Mouse (Mus musculus) midbrain, embryonic 16.5 days (tissue): ENCODE measurements around the gene Rbfox1. TPM values are rescaled to one million over a fixed set of nuclear protein-coding genes. Genes with fewer than 3 reads are reported as not detected.

Source experiments
- ATAC-seq: fragments of 200-750 bp; cut with Nextera tagmentation; 2 replicates; pipeline ENCODE4 v1.8.0; 2017; ENCODE audit warnings: moderate TSS enrichment
- H3K27ac ChIP-seq: fragments of 300-500 bp; sonication (generic); 2 replicates; pipeline ENCODE4 v1.5.1; 2014; ENCODE audit warnings: mild to moderate bottlenecking, low read length, mixed read lengths
- H3K27me3 ChIP-seq: fragments of 300-500 bp; sonication (generic); 2 replicates; pipeline ENCODE4 v1.6.1; 2014; ENCODE audit warnings: low read depth, low read length, mixed read lengths; ENCODE audit not compliant: control insufficient read depth, insufficient read depth
- H3K36me3 ChIP-seq: fragments of 300-500 bp; sonication (generic); 2 replicates; pipeline ENCODE4 v1.6.1; 2014; ENCODE audit warnings: mild to moderate bottlenecking, low read length, moderate library complexity, mixed read lengths; ENCODE audit not compliant: control insufficient read depth, insufficient read depth
- H3K4me1 ChIP-seq: fragments of 300-500 bp; sonication (generic); 2 replicates; pipeline ENCODE4 v1.6.1; 2014; ENCODE audit warnings: mild to moderate bottlenecking, low read length, mixed read lengths; ENCODE audit not compliant: control insufficient read depth, insufficient read depth
- H3K4me2 ChIP-seq: fragments of 300-500 bp; sonication (generic); 2 replicates; pipeline ENCODE4 v1.6.1; 2014; ENCODE audit warnings: mild to moderate bottlenecking, low read length, mixed read lengths
- H3K4me3 ChIP-seq: fragments of 300-500 bp; sonication (generic); 2 replicates; pipeline ENCODE4 v1.5.1; 2014; ENCODE audit warnings: low read depth, mild to moderate bottlenecking, low read length, moderate library complexity, mixed read lengths
- H3K9ac ChIP-seq: fragments of 300-500 bp; sonication (generic); 2 replicates; pipeline ENCODE4 v1.6.1; 2014; ENCODE audit warnings: low read depth, low read length, mixed read lengths
- H3K9me3 ChIP-seq: fragments of 300-500 bp; sonication (generic); replicated peaks from 2 replicates; pipeline ENCODE4 v1.6.1; 2014; ENCODE audit warnings: mild to moderate bottlenecking, low read length, mixed read lengths; ENCODE audit not compliant: control insufficient read depth, poor library complexity, severe bottlenecking
- WGBS: fragments of 180-500 bp; shearing (Covaris S2); extraction: QIAGEN DNeasy Blood & Tissue Kit; methylation state at CpG from one replicate; pipeline ENCODE4 v1.1.7; 2014; 5-methylcytosine and 5-hydroxymethylcytosine counted together
- polyA plus RNA-seq: library from polyadenylated mRNA; unstranded; fragments of >200 nt; fragmentation: Nextera tagmentation; extraction: Ambion mirVana; gene quantifications from 2 replicates; pipeline ENCODE4 v1.2.1, GENCODE M21; 2015

The Rbfox1 gene
- polyA plus RNA-seq, 1 experiment from 2014 or later = 259 TPM

- Histone ChIP-seq H3K4me2 (peak overlapping the region; percentile 41), H3K27ac (peak overlapping the region; percentile 12; the same call in 1 of the 2 replicates), H3K4me3 (peak overlapping the region; percentile 10; the same call in 1 of the 2 replicates), H3K36me3 (no peaks in the 10 kb centered on the region), H3K9me3 (no peaks in the 10 kb centered on the region), H3K4me1 (peaks cover 39% of the 10 kb centered on the region), H3K9ac (peak overlapping the region; percentile 42; the same call in 1 of the 2 replicates), H3K27me3 (no peaks in the 10 kb centered on the region)
- WGBS = 7% methylated on average over 18 of the region's 18 CpGs
- 0 out of 2 replicates have a peak, but pooled peaks have one; percentile 44 for ATAC-seq
Measured at GRCm38 (mm10) chr16:7049162-7049971, 1164.2 kb downstream of the Rbfox1 start.

GRCm38 (mm10) chr16:7050945-7051344 is 1165.8 kb downstream of the Rbfox1 start:
- 52% methylated on average over 9 of the region's 9 CpGs for WGBS
- peaks cover 36% of the 10 kb centered on the region for H3K4me1 ChIP-seq
- no peak overlapping the region for H3K9ac ChIP-seq
- H3K4me2 ChIP-seq = no peak overlapping the region
- no peak overlapping the region for H3K4me3 ChIP-seq
- H3K36me3 ChIP-seq = no peaks in the 10 kb centered on the region
- H3K27me3 ChIP-seq = no peaks in the 10 kb centered on the region
- H3K27ac ChIP-seq = peak overlapping the region; percentile 43; the same call in 1 of the 2 replicates
- H3K9me3 ChIP-seq = no peaks in the 10 kb centered on the region
- no peak for ATAC-seq

GRCm38 (mm10) chr16:7051991-7052390 is 1166.8 kb downstream of the Rbfox1 start:
- H3K36me3 ChIP-seq = no peaks in the 10 kb centered on the region
- no peak overlapping the region for H3K4me3 ChIP-seq
- no peak for ATAC-seq
- H3K9ac ChIP-seq = 0 out of 2 replicates have a peak overlapping the region, but pooled peaks have one; percentile 23
- peak overlapping the region; percentile 23 for H3K27ac ChIP-seq
- H3K4me1 ChIP-seq = peaks cover 36% of the 10 kb centered on the region
- no peaks in the 10 kb centered on the region for H3K9me3 ChIP-seq
- WGBS = 42% methylated on average over 9 of the region's 9 CpGs
- no peaks in the 10 kb centered on the region for H3K27me3 ChIP-seq
- peak overlapping the region; percentile 45 for H3K4me2 ChIP-seq

- peak overlapping the region; percentile 45 for H3K4me2 ChIP-seq
- WGBS = 2% methylated on average over 9 of the region's 9 CpGs
- H3K4me3 ChIP-seq = no peak overlapping the region
- H3K36me3 ChIP-seq = no peaks in the 10 kb centered on the region
- no peak for ATAC-seq
- peaks cover 36% of the 10 kb centered on the region for H3K4me1 ChIP-seq
- 0 out of 2 replicates have a peak overlapping the region, but pooled peaks have one; percentile 23 for H3K9ac ChIP-seq
- peak overlapping the region; percentile 23 for H3K27ac ChIP-seq
- H3K27me3 ChIP-seq = no peaks in the 10 kb centered on the region
- no peaks in the 10 kb centered on the region for H3K9me3 ChIP-seq
Measured at GRCm38 (mm10) chr16:7052408-7052807, 1167.3 kb downstream of the Rbfox1 start.

GRCm38 (mm10) chr16:7057789-7058188 is 1172.6 kb downstream of the Rbfox1 start:
- Histone ChIP-seq H3K27ac (no peak overlapping the region), H3K9me3 (no peaks in the 10 kb centered on the region), H3K9ac (no peak overlapping the region), H3K36me3 (no peaks in the 10 kb centered on the region), H3K4me3 (no peak overlapping the region), H3K4me1 (no peaks in the 10 kb centered on the region; the same call in 1 of the 2 replicates), H3K4me2 (no peak overlapping the region), H3K27me3 (no peaks in the 10 kb centered on the region)
- no peak for ATAC-seq
- 84% methylated on average over 3 of the region's 3 CpGs for WGBS

- no peak overlapping the region for H3K9ac ChIP-seq
- no peaks in the 10 kb centered on the region for H3K27me3 ChIP-seq
- ATAC-seq = no peak
- no peaks in the 10 kb centered on the region; the same call in 1 of the 2 replicates for H3K4me1 ChIP-seq
- no peak overlapping the region for H3K4me2 ChIP-seq
- H3K27ac ChIP-seq = no peak overlapping the region
- no peak overlapping the region for H3K4me3 ChIP-seq
- H3K9me3 ChIP-seq = no peaks in the 10 kb centered on the region
- 88% methylated on average over 1 of the region's 1 CpGs for WGBS
- no peaks in the 10 kb centered on the region for H3K36me3 ChIP-seq
Measured at GRCm38 (mm10) chr16:7058556-7058955, 1173.4 kb downstream of the Rbfox1 start.

- Histone ChIP-seq H3K4me1 (no peaks in the 10 kb centered on the region; the same call in 1 of the 2 replicates), H3K27me3 (no peaks in the 10 kb centered on the region), H3K9me3 (no peaks in the 10 kb centered on the region), H3K27ac (no peak overlapping the region), H3K4me3 (no peak overlapping the region), H3K36me3 (no peaks in the 10 kb centered on the region), H3K9ac (no peak overlapping the region), H3K4me2 (no peak overlapping the region)
- ATAC-seq = no peak
- 82% methylated on average over 4 of the region's 4 CpGs for WGBS
Measured at GRCm38 (mm10) chr16:7059596-7059995, 1174.4 kb downstream of the Rbfox1 start.

GRCm38 (mm10) chr16:7060864-7061263 is 1175.7 kb downstream of the Rbfox1 start:
- H3K4me1 ChIP-seq = no peaks in the 10 kb centered on the region; the same call in 1 of the 2 replicates
- no peaks in the 10 kb centered on the region for H3K27me3 ChIP-seq
- ATAC-seq = no peak
- H3K4me3 ChIP-seq = no peak overlapping the region
- H3K9ac ChIP-seq = no peak overlapping the region
- 21% methylated on average over 3 of the region's 3 CpGs for WGBS
- no peaks in the 10 kb centered on the region for H3K36me3 ChIP-seq
- H3K27ac ChIP-seq = no peak overlapping the region
- no peak overlapping the region for H3K4me2 ChIP-seq
- no peaks in the 10 kb centered on the region for H3K9me3 ChIP-seq

GRCm38 (mm10) chr16:7062512-7062911 is 1177.4 kb downstream of the Rbfox1 start:
- H3K36me3 ChIP-seq = no peaks in the 10 kb centered on the region
- no peaks in the 10 kb centered on the region for H3K9me3 ChIP-seq
- ATAC-seq = no peak
- 93% methylated on average over 6 of the region's 6 CpGs for WGBS
- no peak overlapping the region for H3K4me3 ChIP-seq
- H3K27me3 ChIP-seq = no peaks in the 10 kb centered on the region
- no peak overlapping the region for H3K9ac ChIP-seq
- no peak overlapping the region for H3K4me2 ChIP-seq
- H3K27ac ChIP-seq = no peak overlapping the region
- no peaks in the 10 kb centered on the region; the same call in 1 of the 2 replicates for H3K4me1 ChIP-seq
